Mouse (Mus musculus) thymus, postnatal 0 days (tissue): Measurements from ENCODE around the gene Polr2c. TPM values are rescaled to one million over a fixed set of nuclear protein-coding genes. Genes with fewer than 3 reads are reported as not detected.
A peak's percentile ranks its signal among the peaks of the same experiment; 100 is the strongest.
"Not testable (repeated sequence)": the region's sequence is repeated elsewhere in the genome, so short reads cannot be mapped to it uniquely, and the experiment has no call there.

Source experiments
- DNase-seq: peaks from one replicate; pipeline ENCODE4 v3.0.0-alpha.2; 2015; ENCODE audit warnings: low spot score
- polyA plus RNA-seq: library from polyadenylated mRNA; unstranded; fragments of >200 nt; fragmentation: Nextera tagmentation; extraction: Ambion mirVana; gene quantifications from 2 replicates; pipeline ENCODE4 v1.2.1, GENCODE M21; 2015

Gene Polr2c
- polyA plus RNA-seq, 1 experiment from 2014 or later, result 139 TPM

- DNase-seq, result peak; percentile 97
Measured at GRCm38 (mm10) chr8:94837662-94838574, 19.3 kb upstream of the Polr2c start, which contains the start of the genes Coq9 and Ciapin1. TSS of gene Coq9 (plus strand) at chr8:94838321. TSS of gene Ciapin1 (minus strand) at chr8:94838358.

DNA sequence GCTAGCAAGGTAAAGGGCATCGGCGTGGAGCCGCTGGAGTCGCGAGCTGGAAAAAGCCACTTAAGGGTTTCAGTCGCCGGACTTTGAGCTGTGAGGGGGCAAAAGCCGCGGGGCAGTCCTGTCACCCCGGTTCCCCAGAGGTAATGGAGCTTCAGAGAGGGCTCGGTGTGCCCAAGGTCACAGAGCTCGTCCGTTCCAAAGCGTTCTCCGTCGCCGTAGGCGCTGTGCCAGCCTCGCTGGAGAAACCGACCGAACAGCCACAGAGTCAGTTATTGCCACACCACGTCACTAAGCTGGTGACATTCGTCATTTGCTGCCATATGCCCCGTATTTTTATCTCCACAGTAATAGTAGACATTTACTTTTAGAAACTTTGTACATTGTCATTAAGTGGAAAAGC is 18.6 kb upstream of the Polr2c start:
- DNase-seq, result peak; percentile 57

- DNase-seq, result no peak
Measured at GRCm38 (mm10) chr8:94841183-94841582, 16.1 kb upstream of the Polr2c start.

- no peak for DNase-seq
Measured at GRCm38 (mm10) chr8:94850049-94850448, 7.2 kb upstream of the Polr2c start.

- DNase-seq, result not testable (repeated sequence)
Measured at GRCm38 (mm10) chr8:94854761-94855160, 2.5 kb upstream of the Polr2c start.

DNA sequence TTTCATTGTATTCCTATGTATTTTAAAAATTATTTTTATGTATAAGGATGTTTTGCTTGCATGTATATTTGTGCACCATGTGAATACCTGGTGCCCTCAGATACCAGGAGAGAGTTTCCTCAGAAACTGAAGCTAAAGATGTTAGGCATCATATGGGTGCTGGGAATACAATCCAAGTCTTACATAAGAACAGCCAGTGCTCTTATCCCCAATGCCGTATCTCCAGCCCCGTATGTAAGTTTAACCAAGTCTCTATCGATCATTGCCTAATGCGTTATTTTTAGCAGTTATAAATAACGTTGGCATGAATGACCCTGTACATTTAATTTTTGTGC is 272 bp upstream of the Polr2c start:
- no peak for DNase-seq

DNA sequence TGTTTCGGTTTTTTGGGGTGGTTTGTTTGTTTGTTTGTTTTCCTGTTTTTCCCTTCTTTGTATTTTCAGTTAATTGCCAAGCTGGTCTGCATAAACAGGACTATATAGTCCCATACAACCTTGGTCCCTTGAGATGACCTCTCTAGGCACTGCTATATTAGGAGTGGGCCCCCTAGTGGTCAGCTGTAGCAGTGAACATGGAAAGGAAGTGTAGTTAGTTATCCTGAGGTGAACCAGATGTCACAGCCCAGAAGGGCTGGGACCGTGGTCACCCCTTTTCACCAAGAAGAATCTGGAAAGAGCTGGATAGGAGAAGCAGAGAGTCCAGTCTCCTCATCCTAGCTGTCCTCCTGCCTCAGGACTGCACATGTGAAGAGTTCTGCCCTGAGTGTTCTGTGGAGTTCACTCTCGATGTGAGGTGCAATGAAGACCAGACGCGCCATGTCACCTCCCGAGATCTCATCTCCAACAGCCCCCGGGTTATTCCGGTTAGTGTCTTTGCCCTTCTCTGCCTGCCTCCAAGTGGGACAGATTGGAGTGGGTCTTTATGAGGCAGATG is 4.2 kb downstream of the Polr2c start:
- peak; percentile 50 for DNase-seq

- no peak for DNase-seq
Measured at GRCm38 (mm10) chr8:94862487-94863220, 5.4 kb downstream of the Polr2c start.

GRCm38 (mm10) chr8:94863897-94864673 is 6.8 kb downstream of the Polr2c start:
- no peak for DNase-seq

- DNase-seq, result no peak
Measured at GRCm38 (mm10) chr8:94865292-94865691, 8.0 kb downstream of the Polr2c start.

- no peak for DNase-seq
Measured at GRCm38 (mm10) chr8:94866921-94867320, 9.7 kb downstream of the Polr2c start.

- no peak for DNase-seq
Measured at GRCm38 (mm10) chr8:94869146-94869545, 11.9 kb downstream of the Polr2c start.

- DNase-seq, result no peak
Measured at GRCm38 (mm10) chr8:94870003-94870402, 12.8 kb downstream of the Polr2c start.

DNA sequence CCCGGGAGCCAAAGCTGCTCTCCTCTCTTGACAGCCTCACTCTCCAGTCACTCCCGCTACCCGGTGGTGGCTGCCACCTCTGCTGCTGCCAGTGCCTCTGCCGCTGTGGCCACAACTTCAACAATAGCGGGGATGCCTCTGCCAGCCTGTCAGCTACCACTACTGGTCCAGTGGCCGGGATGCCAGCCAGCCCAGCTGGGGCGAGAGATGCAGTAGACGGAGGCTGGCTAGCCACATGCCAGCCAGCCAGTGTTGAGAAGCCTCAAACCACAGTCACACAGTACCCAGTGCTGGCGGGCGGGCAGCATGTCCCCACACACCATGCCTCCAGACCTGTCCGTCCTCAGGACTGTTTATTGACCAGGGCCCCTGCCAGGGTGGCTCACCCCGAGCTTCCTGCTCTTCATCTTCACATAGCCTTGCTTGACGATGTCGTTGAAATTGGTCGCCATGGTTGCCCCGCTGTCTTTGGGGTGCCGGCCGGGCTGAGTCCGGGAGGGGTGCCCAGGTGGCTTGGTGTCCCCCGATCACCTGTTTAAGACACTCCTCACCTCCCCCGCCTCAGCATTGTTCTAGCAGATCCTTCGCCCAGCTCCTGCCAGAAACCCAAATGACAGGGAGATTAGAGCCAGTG is 13.3 kb downstream of the Polr2c start:
- no peak for DNase-seq

DNA sequence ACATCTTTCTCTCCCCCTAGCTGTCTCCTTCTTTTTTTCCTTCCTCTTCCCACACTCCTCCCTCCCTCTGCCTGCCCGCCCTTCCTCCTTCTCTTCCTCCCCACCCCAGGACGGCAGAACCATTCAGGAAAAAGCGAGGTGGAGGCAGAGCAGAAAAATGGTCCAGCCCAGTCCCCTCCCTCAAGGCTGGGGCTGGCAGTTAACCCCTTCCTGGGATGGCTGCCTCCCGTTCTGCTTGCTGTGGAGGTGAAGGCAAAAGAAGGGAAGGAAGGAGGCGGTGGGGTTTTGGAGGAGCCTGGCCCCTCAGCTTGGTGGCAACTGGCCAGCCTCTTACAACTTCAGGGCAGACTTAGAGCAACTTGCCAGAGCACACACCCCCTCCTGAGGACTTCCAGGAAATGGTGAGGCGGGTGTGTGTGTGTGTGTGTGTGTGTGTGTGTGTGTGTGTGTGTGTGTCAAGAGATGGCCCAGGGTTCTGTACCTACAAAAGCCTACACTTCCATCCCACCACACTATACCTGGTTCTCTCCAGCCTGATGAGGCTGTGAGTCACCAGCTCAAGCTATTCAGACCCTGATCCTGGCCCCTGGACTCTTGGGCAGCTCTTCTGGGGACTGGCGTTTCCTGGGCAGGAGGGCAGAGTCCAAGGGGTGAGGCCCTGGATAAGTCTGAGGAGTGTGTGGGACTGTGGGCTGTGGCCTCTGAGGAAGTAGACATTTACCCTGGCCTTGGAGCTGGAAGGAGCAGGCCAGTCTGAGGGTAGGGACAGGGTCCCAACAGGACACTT is 14.1 kb downstream of the Polr2c start:
- DNase-seq, result peak; percentile 25

DNA sequence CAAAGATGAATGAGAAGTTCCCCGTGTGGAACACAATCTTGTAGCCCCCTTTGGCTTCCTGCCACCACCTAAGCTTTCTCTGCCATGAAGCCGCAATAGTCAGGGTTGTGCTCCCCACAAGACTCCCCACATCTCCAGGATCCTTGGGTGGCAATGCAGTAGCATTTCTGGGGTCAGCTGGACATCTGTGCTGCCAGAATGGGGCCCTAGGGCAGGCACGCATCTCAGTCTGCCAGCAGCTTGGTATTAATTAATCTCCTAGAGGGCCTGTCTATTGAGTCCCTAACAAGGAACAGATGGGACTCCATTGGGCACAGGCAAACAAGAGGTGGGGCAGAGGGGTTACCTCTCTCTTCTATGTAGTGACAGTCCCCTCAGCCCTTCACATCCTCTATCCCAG is 14.9 kb downstream of the Polr2c start:
- no peak for DNase-seq

- no peak for DNase-seq
Measured at GRCm38 (mm10) chr8:94872576-94872975, 15.3 kb downstream of the Polr2c start.

DNA sequence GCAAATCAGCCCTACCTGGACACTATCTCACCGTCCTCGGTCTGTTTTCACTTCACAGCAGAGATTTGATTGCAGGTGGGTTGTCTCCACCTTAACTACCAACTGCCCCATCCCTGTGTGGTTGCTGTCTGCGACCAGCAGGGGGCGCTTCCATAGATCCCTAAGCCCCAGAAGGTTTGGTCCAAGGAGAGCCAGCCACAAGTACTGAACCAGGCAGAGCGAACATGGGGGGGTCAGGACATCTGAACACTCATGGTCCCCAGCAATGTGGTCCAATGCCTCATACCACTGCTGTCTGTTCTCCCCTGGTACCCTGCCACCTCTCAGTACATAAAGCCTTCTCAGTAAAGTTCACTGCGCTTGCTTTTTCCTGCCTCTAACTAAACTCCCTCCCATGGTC is 17.1 kb downstream of the Polr2c start:
- peak; percentile 73 for DNase-seq

DNA sequence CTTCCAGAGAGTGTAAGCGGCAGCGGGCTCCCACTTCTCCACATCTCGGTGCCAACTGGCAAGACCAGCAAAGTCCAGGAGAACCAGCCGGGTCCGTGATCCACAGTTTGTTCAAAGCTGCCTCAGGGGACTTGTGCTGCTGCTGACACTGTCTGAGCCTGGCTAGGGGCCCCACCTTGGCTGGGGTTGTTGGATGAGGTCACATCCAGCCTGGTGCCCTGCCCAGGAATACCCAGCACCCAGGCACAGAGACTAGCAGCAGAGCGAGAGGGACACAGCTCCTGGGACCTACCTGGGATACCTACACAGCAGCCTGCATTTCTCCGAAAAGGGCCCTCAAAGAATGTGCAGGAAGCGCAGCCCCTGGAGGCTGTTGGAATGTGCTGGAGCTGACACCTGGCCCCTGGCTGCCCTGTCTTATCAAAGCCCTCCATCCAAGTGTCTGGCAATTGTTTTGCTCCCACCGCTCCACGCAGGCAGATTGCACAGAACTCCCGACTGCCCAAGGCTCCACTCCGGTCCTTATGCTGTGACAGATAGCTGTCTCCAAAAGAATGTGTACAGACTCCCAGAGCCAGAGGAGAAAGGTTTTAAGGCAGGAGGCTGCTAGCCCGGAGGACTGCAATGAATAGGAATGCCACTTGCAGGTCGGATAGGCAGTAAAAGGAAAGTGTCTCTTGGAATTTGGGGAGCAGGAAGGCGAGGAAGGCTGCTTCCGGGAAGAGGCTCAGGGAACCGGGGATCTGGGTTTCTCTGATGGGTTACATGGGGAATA is 18.0 kb downstream of the Polr2c start:
- DNase-seq, result no peak

DNA sequence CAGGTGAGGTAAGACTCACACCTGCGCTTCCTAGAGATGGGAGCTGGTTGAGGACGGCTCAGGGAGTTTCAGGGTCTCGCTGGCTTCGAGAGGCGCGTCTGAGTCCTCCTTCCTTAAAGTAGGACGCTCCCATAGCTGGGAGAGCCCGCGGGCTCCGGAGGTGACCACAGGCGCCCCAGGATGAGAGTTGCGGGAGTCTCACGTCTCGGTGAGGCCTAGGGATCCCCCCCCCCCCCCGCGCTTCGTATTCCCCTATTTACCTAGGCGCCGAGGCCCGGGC is 18.6 kb downstream of the Polr2c start:
- DNase-seq, result no peak
